Mouse (Mus musculus): ENCODE measurements around the gene Spata5.

DNA sequence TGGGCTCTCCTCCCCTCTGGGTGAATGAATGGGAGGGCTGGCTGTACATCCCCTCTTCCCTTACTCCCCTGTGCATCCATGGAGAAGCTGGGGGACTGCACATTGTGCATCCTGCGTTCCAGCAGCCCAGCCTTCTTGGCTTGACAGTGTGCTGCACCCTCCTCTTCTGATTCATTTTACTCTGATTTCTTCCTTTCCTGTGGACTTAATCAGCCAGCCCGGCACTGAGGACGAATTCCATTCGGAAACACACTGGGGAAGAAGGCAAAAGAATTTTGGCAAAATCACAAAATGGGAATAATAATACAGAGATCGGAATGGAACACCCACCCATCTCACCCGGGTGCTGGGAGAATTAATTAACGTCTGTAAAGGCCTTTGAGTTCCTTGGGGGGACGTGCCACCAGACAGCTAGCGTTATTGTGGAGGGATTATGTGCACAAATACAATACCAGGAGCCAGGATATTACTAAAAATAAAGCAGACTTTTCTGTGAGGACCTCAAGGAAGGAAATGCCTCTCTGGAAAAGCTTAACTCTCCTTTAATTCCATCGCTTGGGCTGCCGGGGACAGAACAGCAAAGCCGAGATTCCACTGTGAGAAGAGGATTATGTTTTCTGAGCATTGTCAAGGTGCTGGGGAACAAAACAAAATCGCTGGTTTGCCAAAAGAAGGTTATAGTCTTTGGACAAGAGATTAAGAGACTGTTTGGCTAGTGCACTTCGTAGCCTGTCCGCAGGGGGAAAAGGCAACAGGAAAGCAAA, 166.5 kb downstream of the Spata5 start:
- no peak for TF ChIP-seq CTCF (IDR thresholded peaks at IDR 0.05; ENCODE audit: extremely low read depth, insufficient read length, insufficient replicate concordance, low read depth, low read length)
- no peak for TF ChIP-seq POLR2A (IDR thresholded peaks at IDR 0.05; ENCODE audit: low read depth, low read length)

Measured in small intestine, adult 2 months (tissue).